Mouse (Mus musculus) kidney, adult 2 months (tissue): ENCODE data around the gene Rbfox1. TPM values are rescaled to one million over a fixed set of nuclear protein-coding genes. Genes with fewer than 3 reads are reported as not detected.

Source experiments
- DNase-seq: peaks from one replicate; pipeline ENCODE4 v3.0.0; 2021
- H3K27ac ChIP-seq: fragments of 200-500 bp; 2 replicates; pipeline ENCODE4 v1.5.1; 2012; ENCODE audit warnings: low read depth, low read length, control low read depth, inconsistent platforms; ENCODE audit not compliant: insufficient read depth
- H3K27me3 ChIP-seq: fragments of 200-500 bp; replicated peaks from 2 replicates; pipeline ENCODE4 v1.6.1; 2012; ENCODE audit warnings: mild to moderate bottlenecking, moderate library complexity, low read length, inconsistent platforms; ENCODE audit not compliant: control insufficient read depth, insufficient read depth
- H3K36me3 ChIP-seq: fragments of 200-500 bp; 2 replicates; pipeline ENCODE4 v1.6.1; 2012; ENCODE audit warnings: mild to moderate bottlenecking, moderate library complexity, low read length, inconsistent platforms; ENCODE audit not compliant: control insufficient read depth, insufficient read depth
- H3K4me1 ChIP-seq: fragments of 200-500 bp; 2 replicates; pipeline ENCODE4 v1.6.1; 2011; ENCODE audit warnings: low read length; ENCODE audit not compliant: control insufficient read depth, insufficient read depth
- H3K4me3 ChIP-seq: fragments of 200-500 bp; 2 replicates; pipeline ENCODE4 v1.5.1; 2011; ENCODE audit warnings: mild to moderate bottlenecking, low read depth, low read length, control low read depth; ENCODE audit not compliant: insufficient read depth
- CTCF ChIP-seq: fragments of 200-500 bp; conservative IDR thresholded peaks from 2 replicates; pipeline ENCODE4 v1.5.1; 2011; ENCODE audit warnings: low read depth, mild to moderate bottlenecking, control low read depth, low read length, moderate library complexity, mixed read lengths; ENCODE audit not compliant: insufficient read depth, insufficient read length
- POLR2A ChIP-seq: fragments of 200-500 bp; IDR thresholded peaks from one replicate; pipeline ENCODE4 v1.6.1; 2011; ENCODE audit warnings: low read depth, low read length, control low read depth
- WGBS: fragments of 180-500 bp; shearing (Covaris S2); methylation state at CpG from one replicate; pipeline ENCODE4 v1.1.7; 2018; 5-methylcytosine and 5-hydroxymethylcytosine counted together
- polyA plus RNA-seq: library from polyadenylated mRNA; depleted of rRNA; stranded (reverse); fragments of >200 nt; gene quantifications from 2 replicates; pipeline ENCODE4 v1.2.3, GENCODE M21; 2012

The Rbfox1 gene
- polyA plus RNA-seq, 1 experiment, result 4.2 TPM

GRCm38 (mm10) chr16:6119472-6119871 lies 234.3 kb downstream of the Rbfox1 start:
- 45% methylated on average over 1 of the region's 1 CpGs for WGBS

GRCm38 (mm10) chr16:6121232-6121631 lies 236.1 kb downstream of the Rbfox1 start:
- H3K27ac ChIP-seq, result no peak overlapping the region
- no peak for DNase-seq
- H3K4me3 ChIP-seq, result no peak overlapping the region
- H3K27me3 ChIP-seq, result no peaks in the 10 kb centered on the region
- H3K36me3 ChIP-seq, result no peaks in the 10 kb centered on the region
- TF ChIP-seq CTCF (no peak), POLR2A (no peak)
- no peaks in the 10 kb centered on the region for H3K4me1 ChIP-seq
- WGBS, result 88% methylated on average over 4 of the region's 4 CpGs

More at GRCm38 (mm10) chr16:6119472-6119871, 234.3 kb downstream of the Rbfox1 start:
- Histone ChIP-seq H3K36me3 (no peaks in the 10 kb centered on the region), H3K4me3 (no peak overlapping the region), H3K27me3 (no peaks in the 10 kb centered on the region), H3K4me1 (no peaks in the 10 kb centered on the region), H3K27ac (no peak overlapping the region)
- no peak for DNase-seq
- no peak for TF ChIP-seq CTCF
- TF ChIP-seq POLR2A, result no peak

GRCm38 (mm10) chr16:6122859-6123258 lies 237.7 kb downstream of the Rbfox1 start:
- Histone ChIP-seq H3K4me1 (no peaks in the 10 kb centered on the region), H3K27ac (no peak overlapping the region), H3K36me3 (no peaks in the 10 kb centered on the region), H3K27me3 (no peaks in the 10 kb centered on the region), H3K4me3 (no peak overlapping the region)
- TF ChIP-seq CTCF (no peak; the same call in 1 of the 2 replicates), POLR2A (no peak)
- DNase-seq, result no peak
- 96% methylated on average over 22 of the region's 22 CpGs for WGBS

GRCm38 (mm10) chr16:6128314-6128713 lies 243.2 kb downstream of the Rbfox1 start:
- H3K27ac ChIP-seq, result no peak overlapping the region
- no peak overlapping the region for H3K4me3 ChIP-seq
- TF ChIP-seq POLR2A, result no peak
- TF ChIP-seq CTCF, result no peak
- no peaks in the 10 kb centered on the region for H3K4me1 ChIP-seq
- DNase-seq, result no peak
- WGBS, result 80% methylated on average over 5 of the region's 5 CpGs
- H3K36me3 ChIP-seq, result no peaks in the 10 kb centered on the region
- no peaks in the 10 kb centered on the region for H3K27me3 ChIP-seq

GRCm38 (mm10) chr16:6135016-6135415 lies 249.9 kb downstream of the Rbfox1 start:
- no peak overlapping the region for H3K4me3 ChIP-seq
- no peak for DNase-seq
- no peaks in the 10 kb centered on the region for H3K36me3 ChIP-seq
- H3K4me1 ChIP-seq, result no peaks in the 10 kb centered on the region
- H3K27ac ChIP-seq, result no peak overlapping the region
- H3K27me3 ChIP-seq, result no peaks in the 10 kb centered on the region
- 93% methylated on average over 7 of the region's 7 CpGs for WGBS
- no peak for TF ChIP-seq POLR2A

- no peaks in the 10 kb centered on the region for H3K4me1 ChIP-seq
- WGBS, result 78% methylated on average over 1 of the region's 1 CpGs
- no peaks in the 10 kb centered on the region for H3K36me3 ChIP-seq
- H3K4me3 ChIP-seq, result no peak overlapping the region
- no peak for TF ChIP-seq POLR2A
- TF ChIP-seq CTCF, result no peak
- no peak for DNase-seq
- no peak overlapping the region for H3K27ac ChIP-seq
- H3K27me3 ChIP-seq, result no peaks in the 10 kb centered on the region; the same call in 1 of the 2 replicates
These were observed 254.3 kb downstream of the Rbfox1 start for GRCm38 (mm10) chr16:6139432-6139831.

- 73% methylated on average over 7 of the region's 7 CpGs for WGBS
These were observed 262.8 kb downstream of the Rbfox1 start for GRCm38 (mm10) chr16:6147957-6148356.

More at GRCm38 (mm10) chr16:6147957-6148356, 262.8 kb downstream of the Rbfox1 start:
- Histone ChIP-seq H3K4me3 (no peak overlapping the region), H3K27ac (no peak overlapping the region), H3K36me3 (no peaks in the 10 kb centered on the region), H3K27me3 (no peaks in the 10 kb centered on the region; the same call in 1 of the 2 replicates), H3K4me1 (no peaks in the 10 kb centered on the region)
- peak; percentile 2 for DNase-seq
- no peak for TF ChIP-seq CTCF
- TF ChIP-seq POLR2A, result no peak
